Mouse (Mus musculus) liver, embryonic 14.5 days (tissue): ENCODE results near the gene Wbp4.

Experiments used
- CTCF ChIP-seq: IDR thresholded peaks from 2 replicates; pipeline ENCODE4 v1.5.1; 2016; ENCODE audit warnings: antibody characterized with exemption, low read depth, control low read depth
- EP300 ChIP-seq: IDR thresholded peaks from 2 replicates; pipeline ENCODE4 v1.6.1; 2016; ENCODE audit warnings: antibody characterized with exemption, low read depth

GRCm38 (mm10) chr14:79522387-79522786 lies 41.1 kb upstream of the Wbp4 start:
- no peak for TF ChIP-seq CTCF
- no peak for TF ChIP-seq EP300
